Mouse (Mus musculus) adrenal gland, adult 18-20 months (tissue): Measurements from ENCODE around the gene Pou5f1. TPM values are rescaled to one million over a fixed set of nuclear protein-coding genes. Genes with fewer than 3 reads are reported as not detected.

ENCODE experiments used
- DNase-seq, 2 experiments: peaks; one replicate each; pipeline ENCODE4 v3.0.0; 2021 to 2022; ENCODE audit warnings: low spot score in 2 of 2
- total RNA-seq, 2 experiments: library from RNA; stranded (reverse); gene quantifications; 1 replicate in 1 of 2; 2 replicates in 1 of 2; pipeline ENCODE4 v1.2.3; 2021

Gene Pou5f1
- total RNA-seq, 2 experiments from 2014 or later: 0.23 TPM; not detected in 1

DNA sequence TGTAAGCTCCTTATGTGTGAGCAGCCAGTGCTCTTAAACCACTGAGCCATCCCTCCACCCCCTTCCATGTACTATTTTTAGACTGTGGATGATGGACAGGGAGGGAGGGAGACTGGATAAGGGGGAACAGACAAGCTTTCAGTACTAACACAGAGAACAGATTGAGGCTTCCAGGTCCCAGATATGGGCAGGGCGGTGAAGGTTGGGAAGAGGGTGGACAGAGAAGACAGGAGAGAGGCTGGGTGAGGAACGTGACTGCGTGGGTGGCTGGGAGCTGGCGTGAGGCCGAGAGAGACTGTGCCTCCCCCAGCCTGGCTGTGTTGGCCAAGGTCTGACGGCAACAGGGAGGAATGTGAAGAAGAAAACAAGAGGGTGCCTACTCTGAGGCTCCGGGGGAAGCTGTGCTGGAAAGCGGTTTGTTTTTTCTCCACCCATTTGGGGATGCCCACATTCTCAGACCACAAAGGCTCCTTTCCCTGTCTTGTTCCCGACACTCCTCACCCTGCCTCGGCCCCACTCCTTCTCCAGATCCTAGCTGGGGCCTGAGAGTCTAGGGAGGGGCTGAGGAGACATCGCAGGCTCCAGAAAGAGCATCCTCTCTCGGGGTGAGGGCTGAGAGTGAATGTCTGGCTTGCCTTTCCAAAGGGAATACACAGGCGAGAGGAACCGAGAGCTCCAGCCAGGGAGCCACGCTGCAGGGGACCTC, 43.8 kb downstream of the Pou5f1 start:
- DNase-seq: peak; percentile 71 to 75

DNA sequence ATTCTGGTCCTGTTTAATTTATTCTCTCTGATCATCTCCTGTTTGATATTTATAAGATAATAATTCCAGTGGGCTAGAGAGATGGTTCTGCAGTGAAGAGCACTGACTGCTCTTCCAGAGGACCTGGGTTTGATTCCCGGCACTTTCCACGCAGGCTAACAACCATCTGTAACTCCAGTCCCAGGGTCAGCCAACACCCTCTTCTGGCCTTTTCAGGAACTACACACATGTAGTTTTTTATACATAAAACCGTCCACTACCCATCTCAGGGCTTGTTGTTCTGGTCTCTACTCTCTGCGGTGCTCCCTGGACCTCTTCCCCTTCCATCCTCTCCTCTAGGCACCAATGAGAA, 44.3 kb downstream of the Pou5f1 start:
- no peak for DNase-seq

DNA sequence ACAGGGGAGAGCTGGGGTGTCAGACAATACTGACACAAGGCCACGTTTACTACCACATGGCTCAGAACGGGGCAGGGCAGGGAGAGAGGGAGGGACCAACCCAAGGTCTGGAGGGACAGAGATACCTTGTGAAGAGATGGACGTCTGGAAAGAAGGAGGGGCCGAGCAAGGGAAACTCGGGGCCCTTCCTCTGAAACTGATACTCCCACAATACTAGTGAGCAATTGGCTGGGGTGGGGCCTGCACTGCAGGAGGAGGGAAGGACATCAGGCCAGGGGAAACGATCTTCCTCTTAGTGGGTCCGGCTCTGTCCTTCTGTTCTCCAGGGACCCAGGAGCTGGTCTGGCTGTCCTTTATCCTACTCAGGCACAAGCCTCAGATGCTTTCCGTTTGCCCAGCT, 45.1 kb downstream of the Pou5f1 start:
- DNase-seq: no peak

DNA sequence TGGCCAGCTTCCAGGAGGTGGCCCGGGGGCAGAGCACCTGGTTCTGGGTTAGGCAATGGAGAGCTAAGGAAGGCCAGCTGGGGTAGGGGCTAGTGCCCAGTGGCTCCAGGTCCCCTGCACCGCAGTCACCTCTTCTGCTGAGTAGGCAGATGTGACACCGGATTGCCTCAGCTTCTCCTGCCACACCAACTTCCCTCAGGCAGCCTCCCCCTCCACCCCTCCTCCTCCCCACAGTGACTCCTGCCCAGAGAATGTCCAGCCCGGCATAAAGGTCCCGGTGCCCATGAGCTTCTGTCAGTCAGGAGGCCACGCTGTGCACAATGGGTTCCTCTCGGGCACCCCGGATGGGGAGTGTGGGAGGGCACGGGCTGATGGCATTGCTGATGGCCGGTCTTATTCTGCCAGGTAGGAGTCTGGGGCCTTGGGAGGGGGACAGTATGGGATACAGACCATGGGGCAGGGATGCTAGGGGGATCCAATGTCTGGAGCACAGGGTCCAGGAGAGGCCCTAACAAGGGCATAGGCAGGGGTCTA, 46.1 kb downstream of the Pou5f1 start, which contains the start of gene Cdsn:
Cdsn (plus strand) TSS at position 248 of the 534 bp plus-strand sequence.
- DNase-seq: no peak

DNA sequence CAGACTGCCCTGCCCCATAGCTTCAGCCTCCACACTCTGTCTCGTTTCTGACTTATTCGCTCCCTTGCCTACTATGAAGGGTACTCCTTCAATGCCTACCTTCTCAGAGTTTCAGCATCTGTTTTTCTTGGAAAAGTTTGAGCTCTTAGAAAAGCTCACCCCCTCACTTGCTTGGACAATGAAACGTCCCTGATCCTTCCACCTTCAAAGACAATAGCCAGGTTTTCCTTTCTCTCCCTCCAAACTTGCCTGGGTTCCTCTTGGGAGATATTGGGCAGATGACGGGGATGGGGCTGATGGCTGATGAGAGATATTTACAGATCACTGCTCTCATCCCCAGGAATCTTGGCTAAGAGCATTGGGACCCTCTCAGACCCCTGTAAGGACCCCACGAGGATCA, 48.5 kb downstream of the Pou5f1 start:
- no peak for DNase-seq

DNA sequence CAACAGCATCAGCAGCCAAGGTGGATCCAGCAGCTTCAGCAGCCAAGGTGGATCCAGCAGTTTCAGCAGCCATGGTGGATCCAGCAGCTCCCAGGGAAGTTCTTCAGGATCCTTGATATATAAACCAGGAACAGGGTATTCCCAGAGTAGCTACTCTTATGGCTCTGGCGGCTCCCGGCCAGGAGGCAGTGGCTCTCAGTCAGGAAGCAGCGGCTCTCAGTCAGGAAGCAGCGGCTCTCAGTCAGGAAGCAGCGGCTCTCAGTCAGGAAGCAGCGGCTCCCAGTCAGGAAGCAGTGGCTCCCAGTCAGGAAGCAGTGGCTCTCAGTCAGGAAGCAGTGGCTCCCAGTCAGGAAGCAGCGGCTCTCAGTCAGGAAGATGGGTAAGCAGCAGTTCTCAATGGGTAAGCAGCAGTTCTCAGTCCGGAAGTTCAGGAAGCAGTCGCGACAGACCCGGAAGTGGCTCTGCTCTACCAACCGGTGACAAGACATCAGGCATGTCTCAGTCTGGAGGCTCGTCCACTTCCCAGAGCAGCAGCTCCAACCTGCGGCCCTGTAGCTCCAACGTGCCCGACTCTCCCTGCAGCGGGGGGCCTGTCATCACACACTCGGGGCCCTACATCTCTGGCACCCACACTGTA, 49.1 kb downstream of the Pou5f1 start:
- no peak for DNase-seq

DNA sequence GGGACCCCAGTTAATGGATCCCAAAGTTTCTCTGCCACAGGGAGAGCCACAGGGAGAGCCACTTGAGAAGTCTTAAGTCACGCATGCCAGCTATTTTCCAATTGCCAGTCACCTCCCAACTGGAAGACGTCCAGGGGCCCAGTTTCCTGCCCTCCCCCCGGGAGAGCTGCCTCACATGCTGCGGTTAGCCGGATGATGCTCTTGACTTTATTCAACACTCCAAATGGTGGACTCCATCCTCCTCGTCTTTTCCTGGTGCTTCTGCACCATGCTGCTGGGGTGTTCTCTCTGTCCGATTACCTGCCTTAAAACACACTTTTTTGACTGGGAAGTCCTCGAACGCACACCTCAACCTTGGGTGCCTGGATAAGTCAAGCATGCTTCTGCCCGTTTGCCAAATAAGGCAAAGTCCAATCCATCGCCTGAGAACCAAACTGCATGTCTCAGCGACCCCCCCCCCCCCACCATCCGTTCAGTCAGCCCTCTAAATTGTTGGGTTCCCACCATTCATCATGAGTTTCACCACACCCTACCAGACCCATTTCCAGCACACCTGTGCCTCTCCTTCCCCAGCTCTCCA, 50.5 kb downstream of the Pou5f1 start:
- no peak for DNase-seq

DNA sequence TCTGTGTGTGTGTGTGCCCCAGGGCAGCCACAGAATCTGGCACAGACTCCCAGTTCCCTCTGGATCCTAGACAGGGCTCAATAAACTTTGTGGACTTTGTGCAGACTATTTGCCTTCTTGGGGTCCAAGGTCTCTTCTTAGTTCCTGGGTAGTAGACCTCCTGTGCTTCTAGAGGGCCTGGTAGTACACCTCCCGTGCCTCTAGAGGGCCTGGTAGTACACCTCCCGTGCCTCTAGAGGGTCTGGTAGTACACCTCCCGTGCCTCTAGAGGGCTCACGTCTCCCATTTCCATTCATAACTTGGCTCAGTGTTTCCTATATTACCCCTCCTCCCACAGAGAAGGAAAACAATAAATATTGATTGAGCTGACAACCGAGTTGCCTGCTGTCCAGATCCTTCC, 51.0 kb downstream of the Pou5f1 start:
- no peak for DNase-seq

DNA sequence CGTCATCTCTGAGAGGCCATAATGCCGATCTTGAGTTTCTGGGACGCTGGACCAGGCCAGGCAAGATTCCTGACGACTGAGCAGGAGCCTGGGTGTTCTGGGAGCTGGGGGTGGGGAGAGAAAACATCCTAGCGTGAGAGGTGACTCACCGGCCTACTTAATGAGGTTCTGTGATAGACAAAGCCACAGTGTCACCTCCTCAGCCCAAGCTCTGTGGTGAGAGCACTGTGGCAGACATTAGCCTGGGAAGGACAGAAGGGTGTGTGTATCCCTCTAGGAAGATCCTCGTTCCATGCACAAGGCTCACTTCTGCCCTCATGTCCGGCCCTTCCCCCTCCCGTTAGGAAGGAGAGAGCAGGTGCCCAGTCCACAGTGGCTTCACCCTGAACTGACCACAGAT, 51.5 kb downstream of the Pou5f1 start:
- DNase-seq: no peak

DNA sequence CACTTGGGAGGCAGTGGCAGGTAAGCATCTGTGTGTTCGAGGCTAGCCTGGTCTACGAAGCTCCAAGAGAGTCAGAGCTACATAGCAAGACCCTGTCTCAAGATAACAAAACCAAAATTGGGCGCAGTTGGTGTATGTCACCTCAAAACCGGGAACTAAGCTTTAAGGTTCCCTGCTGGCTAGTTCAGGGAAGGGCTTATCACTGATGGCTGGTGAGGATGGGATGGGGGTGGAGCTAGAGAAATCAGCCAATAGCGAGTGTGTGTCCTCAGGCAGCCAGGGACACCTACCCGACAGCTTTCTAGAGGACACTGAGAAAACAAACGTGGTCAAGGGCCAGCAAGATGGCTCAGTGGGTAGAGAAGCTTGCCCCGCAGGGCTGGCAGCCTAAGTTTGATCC, 52.4 kb downstream of the Pou5f1 start:
- no peak for DNase-seq

Other genes starting within 250 kb of the Pou5f1 start
- 100 to 1,000 TPM; 219 to 653 TPM for gene H2-D1, start 243.3 kb upstream of the Pou5f1 start, total RNA-seq
- 10 to 100 TPM in 1 of 2 experiments, 1 to 10 TPM in 1; 3.7 to 11.4 TPM for gene H2-Q1, start 185.6 kb upstream of the Pou5f1 start, total RNA-seq
- gene H2-Q2, start 163.8 kb upstream of the Pou5f1 start, total RNA-seq: 1 to 10 TPM; 2.3 to 5.4 TPM
- gene H2-Q4, start 126.4 kb upstream of the Pou5f1 start, total RNA-seq: 10 to 100 TPM; 28.3 to 79.1 TPM
- gene H2-Q6, start 81.2 kb upstream of the Pou5f1 start, total RNA-seq: 10 to 100 TPM in 1 of 2 experiments, 1 to 10 TPM in 1; 5.0 to 33.9 TPM
- 10 to 100 TPM in 1 of 2 experiments, 1 to 10 TPM in 1; 8.0 to 28.6 TPM for gene H2-Q7, start 66.9 kb upstream of the Pou5f1 start, total RNA-seq
- 10 to 100 TPM; 11.3 to 19.5 TPM for gene H2-Q10, start 35.9 kb upstream of the Pou5f1 start, total RNA-seq
- gene Tcf19, start 10.8 kb downstream of the Pou5f1 start, total RNA-seq: 1 to 10 TPM; 3.0 to 3.7 TPM
- gene Cchcr1, start 11.1 kb downstream of the Pou5f1 start, total RNA-seq: 1 to 10 TPM; 6.3 to 6.7 TPM
- gene Psors1c2, start 27.2 kb downstream of the Pou5f1 start, total RNA-seq: not detected
- gene Cdsn, start 46.1 kb downstream of the Pou5f1 start, total RNA-seq: 1 to 10 TPM in 1 of 2 experiments, under 1 TPM in 1; 0.10 to 7.1 TPM
- gene 2300002M23Rik, start 61.4 kb downstream of the Pou5f1 start, total RNA-seq: not detected
- not detected for gene Sfta2, start 95.5 kb downstream of the Pou5f1 start, total RNA-seq
- gene Gm9573, start 120.6 kb downstream of the Pou5f1 start, total RNA-seq: not detected
- not detected for gene Mucl3, start 137.7 kb downstream of the Pou5f1 start, total RNA-seq
- 10 to 100 TPM; 37.2 to 38.7 TPM for gene Vars2, start 161.6 kb downstream of the Pou5f1 start, total RNA-seq
- gene Gtf2h4, start 167.7 kb downstream of the Pou5f1 start, total RNA-seq: 10 to 100 TPM; 20.2 to 20.8 TPM
- gene Ddr1, start 198.6 kb downstream of the Pou5f1 start, total RNA-seq: 10 to 100 TPM; 33.5 to 44.1 TPM